ENCODE assay signal across 12 mouse cellular contexts in genomic region chr4:118398400-118398799, GRCm38 (mm10). TPM values are rescaled to one million over a fixed set of nuclear protein-coding genes. Genes with fewer than 3 reads are reported as not detected.
"Had no signal": no experiment of that assay in that cellular context is flagged by ENCODE, and none has a peak within 500 bp of the region (broad histone marks: within the 10 kb centered on the region; RNA-seq: fewer than 3 reads in every experiment).

No protein-coding gene starts in this region.

- H3K4me1 ChIP-seq: limb, embryonic 15.5 days; midbrain, embryonic 13.5 days had no signal

- DNase-seq: kidney, adult 8-10 months; kidney, postnatal 36 days; layer of hippocampus, adult 9-11 months; layer of hippocampus, postnatal 36 days; right cerebral cortex, adult 18-20 months; right cerebral cortex, postnatal 25 days had no signal

- H3K4me2 ChIP-seq: limb, embryonic 15.5 days; liver, embryonic 15.5 days; midbrain, embryonic 13.5 days had no signal

- H3K27me3 ChIP-seq: limb, embryonic 15.5 days; liver, embryonic 15.5 days; midbrain, embryonic 13.5 days had no signal

- ATAC-seq: intestine, embryonic 16.5 days; midbrain, embryonic 13.5 days had no signal

- H3K9me3 ChIP-seq: limb, embryonic 15.5 days; liver, embryonic 15.5 days; midbrain, embryonic 13.5 days had no signal

- H3K9ac ChIP-seq: limb, embryonic 15.5 days; liver, embryonic 15.5 days; midbrain, embryonic 13.5 days had no signal

- H3K27ac ChIP-seq: limb, embryonic 15.5 days; liver, embryonic 15.5 days; midbrain, embryonic 13.5 days had no signal

- H3K4me3 ChIP-seq: limb, embryonic 15.5 days; liver, embryonic 15.5 days; midbrain, embryonic 13.5 days had no signal

RNA-seq across cellular contexts. Expression of gene Mpl, which starts 58.9 kb away (rescaled TPM):
- total RNA-seq: layer of hippocampus, adult 18-20 months; layer of hippocampus, postnatal 36 days had no signal
- polyA plus RNA-seq: neural tube, embryonic 14.5 days had no signal
